Mouse (Mus musculus) neural tube, embryonic 11.5 days (tissue): ENCODE results near the gene Gm10134. TPM values are rescaled to one million over a fixed set of nuclear protein-coding genes. Genes with fewer than 3 reads are reported as not detected.
"Not testable (repeated sequence)": the region's sequence is repeated elsewhere in the genome, so short reads cannot be mapped to it uniquely, and the experiment has no call there.

Source experiments
- ATAC-seq: fragments of 200-750 bp; cut with Nextera tagmentation; 2 replicates; pipeline ENCODE4 v1.8.0; 2017; ENCODE audit warnings: moderate number of reproducible peaks, mild to moderate bottlenecking, moderate TSS enrichment, moderate library complexity; ENCODE audit not compliant: insufficient read depth, low FRiP score, low TSS enrichment
- DNase-seq: peaks from one replicate; pipeline ENCODE4 v3.0.0-alpha.2; 2015; ENCODE audit warnings: low spot score
- H3K27ac ChIP-seq: fragments of 300-500 bp; sonication (generic); 2 replicates; pipeline ENCODE4 v1.5.1; 2014; ENCODE audit warnings: low read depth, mild to moderate bottlenecking, low read length
- H3K27me3 ChIP-seq: fragments of 300-500 bp; sonication (generic); 2 replicates; pipeline ENCODE4 v1.6.1; 2014; ENCODE audit warnings: mild to moderate bottlenecking, low read length, mixed read lengths; ENCODE audit not compliant: control insufficient read depth, insufficient read depth
- H3K36me3 ChIP-seq: fragments of 300-500 bp; sonication (generic); 2 replicates; pipeline ENCODE4 v1.6.1; 2014; ENCODE audit warnings: mild to moderate bottlenecking, low read length, moderate library complexity, mixed read lengths; ENCODE audit not compliant: control insufficient read depth, insufficient read depth
- H3K4me1 ChIP-seq: fragments of 300-500 bp; sonication (generic); 2 replicates; pipeline ENCODE4 v1.6.1; 2014; ENCODE audit warnings: low read length, mixed read lengths; ENCODE audit not compliant: control insufficient read depth, insufficient read depth
- H3K4me2 ChIP-seq: fragments of 300-500 bp; sonication (generic); 2 replicates; pipeline ENCODE4 v1.6.1; 2014; ENCODE audit warnings: low read depth, mild to moderate bottlenecking, moderate library complexity
- H3K4me3 ChIP-seq: fragments of 300-500 bp; sonication (generic); 2 replicates; pipeline ENCODE4 v1.5.1; 2014; ENCODE audit warnings: low read depth, low read length
- H3K9ac ChIP-seq: fragments of 300-500 bp; sonication (generic); 2 replicates; pipeline ENCODE4 v1.6.1; 2014; ENCODE audit warnings: mild to moderate bottlenecking, low read length
- H3K9me3 ChIP-seq: fragments of 300-500 bp; sonication (generic); 2 replicates; pipeline ENCODE4 v1.6.1; 2016; ENCODE audit warnings: low read length; ENCODE audit not compliant: control insufficient read depth
- WGBS: fragments of 180-500 bp; shearing (Covaris S2); extraction: QIAGEN DNeasy Blood & Tissue Kit; methylation state at CpG from one replicate; pipeline ENCODE4 v1.1.7; 2014; 5-methylcytosine and 5-hydroxymethylcytosine counted together
- polyA plus RNA-seq: library from polyadenylated mRNA; unstranded; fragments of >200 nt; fragmentation: Nextera tagmentation; extraction: Ambion mirVana; gene quantifications from 2 replicates; pipeline ENCODE4 v1.2.1, GENCODE M21; 2014

The Gm10134 gene
- polyA plus RNA-seq, 1 experiment from 2014 or later: not detected

- no peak overlapping the region for H3K4me2 ChIP-seq
- H3K36me3 ChIP-seq: peaks cover 17% of the 10 kb centered on the region
- no peak for DNase-seq
- no peak for ATAC-seq
- 98% methylated on average over 2 of the region's 2 CpGs for WGBS
- H3K9me3 ChIP-seq: no peaks in the 10 kb centered on the region
- no peaks in the 10 kb centered on the region for H3K27me3 ChIP-seq
- H3K27ac ChIP-seq: no peak overlapping the region
- H3K4me3 ChIP-seq: no peak overlapping the region
- H3K4me1 ChIP-seq: peaks cover 7% of the 10 kb centered on the region; the same call in 1 of the 2 replicates
- H3K9ac ChIP-seq: no peak overlapping the region
These were observed 35.3 kb upstream of the Gm10134 start for GRCm38 (mm10) chr2:28470591-28470990.

GRCm38 (mm10) chr2:28472011-28472410 lies 33.9 kb upstream of the Gm10134 start:
- not testable (repeated sequence) for ATAC-seq, H3K27me3 ChIP-seq
- WGBS: 90% methylated on average over 8 of the region's 8 CpGs

GRCm38 (mm10) chr2:28477993-28478392 lies 27.9 kb upstream of the Gm10134 start:
- H3K27me3 ChIP-seq, H3K27ac ChIP-seq, H3K9ac ChIP-seq, H3K9me3 ChIP-seq, H3K4me2 ChIP-seq, ATAC-seq, H3K36me3 ChIP-seq, H3K4me3 ChIP-seq, DNase-seq, H3K4me1 ChIP-seq: not testable (repeated sequence)
- 95% methylated on average over 5 of the region's 5 CpGs for WGBS

More at GRCm38 (mm10) chr2:28472011-28472410, 33.9 kb upstream of the Gm10134 start:
- H3K4me2 ChIP-seq, H3K9me3 ChIP-seq, H3K4me1 ChIP-seq, H3K4me3 ChIP-seq, H3K9ac ChIP-seq, H3K27ac ChIP-seq, DNase-seq: not testable (repeated sequence)
- H3K36me3 ChIP-seq: peaks cover 17% of the 10 kb centered on the region

GRCm38 (mm10) chr2:28479208-28480204 lies 26.4 kb upstream of the Gm10134 start:
- ATAC-seq (no peak), DNase-seq (no peak)
- Histone ChIP-seq H3K9ac (no peak overlapping the region), H3K4me1 (no peaks in the 10 kb centered on the region), H3K27me3 (no peaks in the 10 kb centered on the region), H3K4me2 (no peak overlapping the region), H3K4me3 (no peak overlapping the region), H3K9me3 (no peaks in the 10 kb centered on the region), H3K27ac (no peak overlapping the region), H3K36me3 (no peaks in the 10 kb centered on the region)
- WGBS: 89% methylated on average over 20 of the region's 20 CpGs

- no peaks in the 10 kb centered on the region for H3K27me3 ChIP-seq
- H3K4me2 ChIP-seq: no peak overlapping the region
- no peak overlapping the region for H3K27ac ChIP-seq
- no peak for ATAC-seq
- no peaks in the 10 kb centered on the region for H3K4me1 ChIP-seq
- no peak for DNase-seq
- H3K9ac ChIP-seq: no peak overlapping the region
- no peaks in the 10 kb centered on the region for H3K36me3 ChIP-seq
- H3K9me3 ChIP-seq: no peaks in the 10 kb centered on the region
- WGBS: 83% methylated on average over 2 of the region's 2 CpGs
- H3K4me3 ChIP-seq: no peak overlapping the region
These were observed 22.0 kb upstream of the Gm10134 start for GRCm38 (mm10) chr2:28483861-28484260.

GRCm38 (mm10) chr2:28494521-28494920 lies 11.4 kb upstream of the Gm10134 start:
- DNase-seq (no peak), ATAC-seq (no peak)
- WGBS: 87% methylated on average over 2 of the region's 2 CpGs
- H3K4me1 ChIP-seq: no peaks in the 10 kb centered on the region
- H3K4me3 ChIP-seq: no peak overlapping the region
- H3K36me3 ChIP-seq: no peaks in the 10 kb centered on the region
- no peaks in the 10 kb centered on the region for H3K9me3 ChIP-seq
- no peak overlapping the region for H3K27ac ChIP-seq
- no peak overlapping the region for H3K9ac ChIP-seq
- no peak overlapping the region for H3K4me2 ChIP-seq
- no peaks in the 10 kb centered on the region for H3K27me3 ChIP-seq

- ATAC-seq: no peak
- H3K36me3 ChIP-seq: no peaks in the 10 kb centered on the region
- no peaks in the 10 kb centered on the region for H3K27me3 ChIP-seq
- no peak overlapping the region for H3K4me2 ChIP-seq
- H3K4me3 ChIP-seq: no peak overlapping the region
- DNase-seq: no peak
- no peak overlapping the region for H3K9ac ChIP-seq
- H3K4me1 ChIP-seq: no peaks in the 10 kb centered on the region
- WGBS: 84% methylated on average over 14 of the region's 14 CpGs
- no peaks in the 10 kb centered on the region for H3K9me3 ChIP-seq
- no peak overlapping the region for H3K27ac ChIP-seq
These were observed 10.6 kb upstream of the Gm10134 start for GRCm38 (mm10) chr2:28495207-28495756.

GRCm38 (mm10) chr2:28495801-28496595 lies 9.9 kb upstream of the Gm10134 start:
- H3K27me3 ChIP-seq: no peaks in the 10 kb centered on the region
- H3K9ac ChIP-seq: no peak overlapping the region
- no peak for DNase-seq
- no peak overlapping the region for H3K4me3 ChIP-seq
- no peak overlapping the region for H3K4me2 ChIP-seq
- H3K27ac ChIP-seq: no peak overlapping the region
- WGBS: 83% methylated on average over 16 of the region's 16 CpGs
- H3K9me3 ChIP-seq: no peaks in the 10 kb centered on the region
- H3K36me3 ChIP-seq: no peaks in the 10 kb centered on the region
- H3K4me1 ChIP-seq: no peaks in the 10 kb centered on the region
- ATAC-seq: no peak
